Mouse (Mus musculus) C2C12 (cell line): ENCODE data around the gene Pla2g3. TPM values are rescaled to one million over a fixed set of nuclear protein-coding genes. Genes with fewer than 3 reads are reported as not detected.

Source experiments
- H3K27me3 ChIP-seq: one replicate; pipeline ENCODE4 v1.6.1; 2011; ENCODE audit not compliant: control insufficient read depth, insufficient read depth, insufficient read length
- H3K36me3 ChIP-seq: one replicate; pipeline ENCODE4 v1.6.1; 2011; ENCODE audit not compliant: control insufficient read depth, insufficient read depth
- H3K4me3 ChIP-seq: one replicate; pipeline ENCODE4 v1.5.1; 2011; ENCODE audit warnings: mild to moderate bottlenecking, control low read depth; ENCODE audit not compliant: poor library complexity, insufficient read depth, severe bottlenecking
- H3K79me2 ChIP-seq: one replicate; pipeline ENCODE4 v1.6.1; 2011; ENCODE audit not compliant: control insufficient read depth, insufficient read depth
- H3K79me3 ChIP-seq: one replicate; pipeline ENCODE4 v1.6.1; 2011; ENCODE audit warnings: low read depth, control low read depth
- H3ac ChIP-seq: one replicate; pipeline ENCODE3; 2011; ENCODE audit warnings: low read depth; ENCODE audit not compliant: control insufficient read depth, insufficient read length
- CEBPB ChIP-seq: IDR thresholded peaks from one replicate; pipeline ENCODE4 v1.6.1; 2011; ENCODE audit warnings: low read depth, mild to moderate bottlenecking, control low read depth, moderate library complexity
- CTCF ChIP-seq: IDR thresholded peaks from one replicate; pipeline ENCODE4 v1.5.1; 2011; ENCODE audit not compliant: control insufficient read depth, insufficient read depth, insufficient read length
- FOSL1 ChIP-seq: IDR thresholded peaks from one replicate; pipeline ENCODE4 v1.8.0; 2011; ENCODE audit warnings: mild to moderate bottlenecking, low read length; ENCODE audit not compliant: poor library complexity, insufficient read depth, severe bottlenecking
- MAX ChIP-seq: IDR thresholded peaks from one replicate; pipeline ENCODE4 v1.6.1; 2011; ENCODE audit warnings: mild to moderate bottlenecking, control low read depth
- MYOD1 ChIP-seq: IDR thresholded peaks from one replicate; pipeline ENCODE4 v1.6.1; 2011; ENCODE audit warnings: low read depth; ENCODE audit not compliant: control insufficient read depth, insufficient read length
- MYOG ChIP-seq: IDR thresholded peaks from one replicate; pipeline ENCODE4 v1.6.1; 2011; ENCODE audit not compliant: control insufficient read depth, insufficient read length; ENCODE audit errors: extremely low read depth
- USF1 ChIP-seq: IDR thresholded peaks from one replicate; pipeline ENCODE4 v1.6.1; 2011; ENCODE audit warnings: low read depth, mild to moderate bottlenecking, control low read depth, moderate library complexity
- polyA plus RNA-seq: library from polyadenylated mRNA; unstranded; fragments of >200 nt; fragmentation: generic; extraction: Trizol; gene quantifications from one replicate; pipeline ENCODE4 v1.2.1, GENCODE M21; 2012; ENCODE audit warnings: missing spikeins

The Pla2g3 gene
- polyA plus RNA-seq, 1 experiment = 0.21 TPM

- peaks cover 90% of the 10 kb centered on the region for H3K36me3 ChIP-seq
- no peak overlapping the region for H3K4me3 ChIP-seq
- no peaks in the 10 kb centered on the region for H3K79me3 ChIP-seq
- no peaks in the 10 kb centered on the region for H3K27me3 ChIP-seq
- H3K79me2 ChIP-seq = no peaks in the 10 kb centered on the region
- no peak overlapping the region for H3ac ChIP-seq
- TF ChIP-seq CTCF (no peak), CEBPB (no peak), MYOG (no peak)
These were observed 42.6 kb downstream of the Pla2g3 start for GRCm38 (mm10) chr11:3530731-3531130.

- no peak overlapping the region for H3K4me3 ChIP-seq
- peaks cover 3% of the 10 kb centered on the region for H3K79me3 ChIP-seq
- no peaks in the 10 kb centered on the region for H3K27me3 ChIP-seq
- peaks cover 86% of the 10 kb centered on the region for H3K36me3 ChIP-seq
- H3K79me2 ChIP-seq = peaks cover 8% of the 10 kb centered on the region
- TF ChIP-seq CEBPB (no peak), MYOD1 (no peak), CTCF (peak; percentile 21), MAX (no peak), MYOG (no peak), USF1 (no peak)
- no peak overlapping the region for H3ac ChIP-seq
These were observed 43.5 kb downstream of the Pla2g3 start for GRCm38 (mm10) chr11:3531634-3532033.

- no peak overlapping the region for H3K4me3 ChIP-seq
- H3K79me2 ChIP-seq = peaks cover 15% of the 10 kb centered on the region
- peaks cover 86% of the 10 kb centered on the region for H3K36me3 ChIP-seq
- TF ChIP-seq MAX (no peak), FOSL1 (no peak), MYOD1 (no peak), MYOG (no peak), CTCF (no peak)
- no peak overlapping the region for H3ac ChIP-seq
- H3K27me3 ChIP-seq = no peaks in the 10 kb centered on the region
- H3K79me3 ChIP-seq = peaks cover 10% of the 10 kb centered on the region
These were observed 44.2 kb downstream of the Pla2g3 start for GRCm38 (mm10) chr11:3532101-3532931.

- no peak overlapping the region for H3ac ChIP-seq
- H3K36me3 ChIP-seq = peaks cover 75% of the 10 kb centered on the region
- H3K79me2 ChIP-seq = peaks cover 27% of the 10 kb centered on the region
- no peak for TF ChIP-seq CEBPB
- TF ChIP-seq FOSL1 = no peak
- no peak for TF ChIP-seq MYOG
- TF ChIP-seq CTCF = no peak
- no peak for TF ChIP-seq USF1
- no peak for TF ChIP-seq MAX
- no peak for TF ChIP-seq MYOD1
- no peak overlapping the region for H3K4me3 ChIP-seq
- no peaks in the 10 kb centered on the region for H3K27me3 ChIP-seq
- H3K79me3 ChIP-seq = peaks cover 22% of the 10 kb centered on the region
These were observed 45.4 kb downstream of the Pla2g3 start for GRCm38 (mm10) chr11:3533406-3533932.

- Histone ChIP-seq H3K4me3 (no peak overlapping the region), H3K79me2 (peaks cover 32% of the 10 kb centered on the region), H3ac (peak overlapping the region; percentile 42), H3K79me3 (peaks cover 25% of the 10 kb centered on the region), H3K36me3 (peaks cover 60% of the 10 kb centered on the region), H3K27me3 (no peaks in the 10 kb centered on the region)
- TF ChIP-seq MYOD1 (no peak), CTCF (no peak), FOSL1 (no peak), CEBPB (no peak), MYOG (no peak), MAX (no peak), USF1 (no peak)
These were observed 46.9 kb downstream of the Pla2g3 start for GRCm38 (mm10) chr11:3534956-3535355.
